Mouse (Mus musculus): Measurements from ENCODE around the gene Dock1.

- no peak for TF ChIP-seq HCFC1 (IDR thresholded peaks at IDR 0.05; ENCODE audit: borderline replicate concordance, insufficient read depth, low read length)
- no peak for TF ChIP-seq CHD2 (IDR thresholded peaks at IDR 0.05; ENCODE audit: low read depth, low read length)
These were observed 526.4 kb downstream of the Dock1 start for GRCm38 (mm10) chr7:135196828-135197227.

Measured in ES-E14 (cell line).